ENCODE assay signal across 13 mouse cellular contexts in genomic region chr12:31608138-31608537, GRCm38 (mm10). TPM values are rescaled to one million over a fixed set of nuclear protein-coding genes. Genes with fewer than 3 reads are reported as not detected.
"Had no signal": no experiment of that assay in that cellular context is flagged by ENCODE, and none has a peak within 500 bp of the region (broad histone marks: within the 10 kb centered on the region; RNA-seq: fewer than 3 reads in every experiment).

No protein-coding gene starts in this region.

- DNase-seq: gastrocnemius, postnatal 10 days; gastrocnemius, postnatal 25 days; heart, adult 18-20 months; heart, postnatal 10 days; heart, postnatal 4 days; kidney, adult 2 months; kidney, adult 9 months; kidney, postnatal 14 days; kidney, postnatal 36 days; liver; liver, embryonic 13.5 days had no signal

RNA-seq across cellular contexts. Expression of gene Slc26a4, which starts 48.4 kb away (rescaled TPM):
- total RNA-seq: gastrocnemius, adult 18-20 months; gastrocnemius, postnatal 25 days; granulocyte monocyte progenitor cell, adult 5-6 weeks; heart, adult 18-20 months had no signal
